Mouse (Mus musculus): Measurements from ENCODE around the gene Itm2b.

DNA sequence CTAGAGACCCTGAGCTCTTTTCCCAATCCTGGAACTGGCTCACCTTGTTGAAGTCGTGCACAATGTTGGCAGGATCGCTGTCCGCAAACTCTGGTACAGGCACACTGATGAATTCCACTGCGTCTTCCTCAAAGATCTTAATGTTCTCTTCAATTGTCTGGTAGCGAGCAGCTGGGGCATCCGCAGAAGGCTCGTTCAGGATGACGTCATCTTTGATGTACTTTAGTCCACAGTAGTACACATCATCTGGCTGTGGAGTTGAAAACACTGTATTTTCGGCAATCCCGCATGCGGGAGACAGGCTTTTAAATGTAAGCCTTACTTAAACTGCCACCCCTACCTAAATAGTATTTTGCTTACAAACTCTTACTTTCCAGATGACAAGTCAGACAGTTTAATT is 18.8 kb downstream of the Itm2b start:
- TF ChIP-seq CTCF (IDR thresholded peaks at IDR 0.05; ENCODE audit: extremely low read depth, insufficient read depth, low read length), result no peak
- TF ChIP-seq POLR2A (IDR thresholded peaks at IDR 0.05; ENCODE audit: extremely low read depth, insufficient read depth, low read length), result no peak

All from cortical plate, adult 2 months (tissue).